Mouse (Mus musculus) cerebellum, postnatal 10 days (tissue): Measurements from ENCODE around the gene Gm20388.
A peak's percentile ranks its signal among the peaks of the same experiment; 100 is the strongest.

Experiments
- DNase-seq, 2 experiments: peaks; one replicate each; pipeline ENCODE4 v3.0.0; 2021; ENCODE audit warnings: mixed read lengths in 2 of 2

Gene Gm20388

DNA sequence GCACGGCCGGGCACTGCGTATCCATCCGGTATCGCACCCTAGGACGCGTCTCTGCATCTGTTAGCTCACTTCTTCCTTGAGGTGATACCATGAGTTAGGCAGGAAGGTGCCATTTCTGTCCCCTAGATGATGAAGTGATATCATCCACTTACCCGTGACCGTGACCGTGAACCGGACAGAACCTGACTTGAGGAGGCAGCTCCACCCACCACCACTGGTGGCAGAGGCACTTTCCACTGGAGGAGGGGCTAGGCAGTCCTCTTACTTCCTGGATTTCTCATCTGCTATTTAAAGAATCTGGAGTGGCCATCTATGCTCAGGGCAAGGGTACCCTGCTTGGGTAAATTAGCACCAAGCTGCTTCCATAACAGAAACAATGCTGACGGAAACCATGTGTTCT is 3432.8 kb downstream of the Gm20388 start:
- no peak for DNase-seq

- DNase-seq = no peak
Observed at GRCm38 (mm10) chr8:123345135-123345534, 3434.5 kb downstream of the Gm20388 start.

DNA sequence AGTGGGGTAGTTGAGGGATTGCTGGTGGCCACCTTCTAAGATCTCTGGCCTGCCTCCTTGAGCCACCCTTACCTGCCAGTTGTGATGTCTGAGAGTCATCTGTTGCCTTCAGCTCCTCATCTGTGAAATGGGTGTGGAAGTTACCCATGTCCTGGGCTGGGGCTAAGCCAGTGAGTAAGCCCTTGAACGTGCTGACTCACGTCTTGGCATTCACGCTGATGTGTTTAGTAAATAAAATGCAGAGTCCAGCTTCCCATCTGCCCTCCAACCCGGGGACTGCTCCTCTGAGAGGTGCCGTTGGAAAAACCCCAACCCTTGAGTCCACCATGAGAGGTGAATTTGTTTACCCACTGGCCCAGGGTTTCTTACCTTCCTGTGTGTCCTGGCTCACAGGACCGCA is 3435.2 kb downstream of the Gm20388 start:
- DNase-seq = no peak

- no peak for DNase-seq
Observed at GRCm38 (mm10) chr8:123347293-123347692, 3436.7 kb downstream of the Gm20388 start.

GRCm38 (mm10) chr8:123348237-123348843 is 3437.7 kb downstream of the Gm20388 start:
- DNase-seq = peak in 1 of 2 experiments; percentile 51

- DNase-seq = no peak
Observed at GRCm38 (mm10) chr8:123349073-123349472, 3438.4 kb downstream of the Gm20388 start.

GRCm38 (mm10) chr8:123352118-123352517 is 3441.5 kb downstream of the Gm20388 start:
- no peak for DNase-seq

DNA sequence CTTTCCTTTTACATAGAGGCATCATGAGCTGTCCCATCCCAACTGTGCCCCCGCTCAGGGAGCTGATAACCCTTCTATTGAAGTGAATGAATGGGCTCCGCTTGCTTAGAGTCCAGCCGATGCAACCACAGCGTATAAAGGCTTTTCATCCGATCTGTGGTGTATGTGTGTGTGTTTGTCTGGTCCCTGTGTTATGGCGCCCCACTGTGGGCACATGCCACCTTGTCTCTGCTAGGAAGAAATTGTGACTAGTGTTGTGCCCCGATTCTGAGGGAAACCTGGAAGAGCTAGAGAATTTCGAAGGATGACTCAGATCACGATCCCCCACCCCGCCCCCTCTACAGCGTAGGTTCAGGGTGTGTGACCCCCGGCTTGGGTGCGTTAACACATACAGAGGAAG is 3442.1 kb downstream of the Gm20388 start:
- DNase-seq = peak; percentile 58 to 69

DNA sequence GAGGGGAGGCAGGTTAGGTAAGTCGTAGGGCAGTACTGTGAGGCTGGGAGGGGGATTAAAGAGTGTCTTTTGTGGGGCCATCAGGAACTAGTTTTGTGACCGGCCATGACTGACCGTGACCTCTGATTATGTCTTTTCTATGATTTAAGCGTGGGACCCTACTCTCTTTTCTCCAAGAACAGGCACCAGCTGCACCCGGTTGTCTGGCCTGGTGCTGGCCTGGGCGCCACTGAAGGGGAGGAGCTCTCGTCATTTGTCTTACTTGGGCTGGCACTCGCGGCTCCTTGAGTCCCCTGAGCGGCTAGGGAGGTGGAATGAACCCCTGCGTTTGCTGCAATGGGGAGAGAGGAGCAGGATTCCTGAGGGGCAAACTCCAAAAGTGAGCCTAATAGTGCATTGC is 3442.6 kb downstream of the Gm20388 start:
- DNase-seq = no peak

DNA sequence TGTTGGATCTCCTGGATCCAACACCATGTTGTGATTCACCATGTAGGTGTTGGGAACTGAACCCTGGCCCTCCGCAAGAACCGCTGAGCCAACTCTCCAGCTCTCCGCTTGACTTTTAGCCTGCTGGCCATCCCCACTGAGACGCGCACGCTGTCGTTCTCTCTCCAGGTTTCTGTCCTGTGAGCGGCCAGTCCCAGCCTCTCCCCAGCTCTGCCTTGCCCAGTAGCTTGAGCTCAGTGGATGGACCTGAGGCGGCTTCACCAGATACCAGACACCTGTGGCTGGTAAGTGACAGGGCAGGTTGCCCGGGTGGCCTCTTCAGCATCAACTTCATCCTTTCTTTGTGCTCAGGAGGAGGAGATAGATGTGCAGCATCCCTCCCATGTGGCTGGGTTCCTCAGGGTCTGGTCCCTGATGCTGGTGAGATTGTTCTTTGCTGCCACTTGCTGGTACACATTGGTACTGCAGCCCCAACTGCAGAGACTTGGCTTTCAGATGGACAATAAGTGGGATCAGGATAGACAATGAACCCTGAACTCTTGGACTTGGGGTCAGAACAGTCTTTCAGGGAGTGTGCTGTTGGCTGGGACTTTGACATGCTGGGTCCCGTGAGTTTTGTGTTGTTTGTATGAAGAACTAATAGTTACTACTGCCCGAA is 3450.6 kb downstream of the Gm20388 start:
- peak; percentile 88 to 92 for DNase-seq

DNA sequence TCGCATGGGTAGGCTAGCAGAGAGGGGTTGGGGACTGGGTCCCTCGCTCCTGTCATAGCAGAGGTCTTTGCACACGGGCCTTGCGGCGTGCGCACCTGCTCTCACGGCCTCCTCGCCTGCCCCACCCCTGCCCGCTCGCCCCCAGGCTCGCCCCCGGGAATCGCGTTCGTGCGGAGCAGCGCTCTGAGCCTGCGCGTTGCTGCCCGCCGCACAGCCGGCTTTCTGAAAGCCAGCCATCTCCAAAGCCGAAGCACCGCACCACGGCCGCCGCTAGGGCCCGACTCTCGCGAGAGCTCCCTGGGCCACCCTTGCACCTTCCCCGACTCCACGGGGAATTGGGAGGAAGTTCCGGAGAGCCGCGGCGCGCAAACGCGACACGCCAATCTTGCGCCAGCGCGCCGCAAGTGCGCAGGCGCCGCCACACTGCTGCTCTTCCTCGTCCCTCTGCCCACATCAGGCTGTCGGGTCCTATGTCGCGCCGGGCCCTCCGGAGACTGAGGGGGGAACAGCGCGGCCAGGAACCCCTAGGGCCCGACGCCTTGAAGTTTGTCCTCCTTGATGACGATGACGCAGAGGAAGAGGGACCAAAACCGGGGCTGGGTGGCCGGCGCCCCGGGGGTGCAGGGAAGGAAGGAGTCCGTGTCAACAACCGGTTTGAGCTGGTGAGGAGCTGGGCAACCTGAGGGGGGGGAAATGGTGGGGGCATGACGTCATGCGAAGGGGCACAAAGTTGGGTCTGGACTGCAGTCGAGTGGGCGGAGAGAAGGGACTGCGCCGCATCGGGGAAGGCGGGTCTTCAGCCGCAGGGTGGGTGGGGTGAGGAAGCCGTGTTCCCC is 3463.0 kb downstream of the Gm20388 start, which contains the start of gene Tcf25:
Gene Tcf25, plus strand, starts transcription at position 351 of the 836 bp plus-strand sequence.
- peak; percentile 98 to 99 for DNase-seq

DNA sequence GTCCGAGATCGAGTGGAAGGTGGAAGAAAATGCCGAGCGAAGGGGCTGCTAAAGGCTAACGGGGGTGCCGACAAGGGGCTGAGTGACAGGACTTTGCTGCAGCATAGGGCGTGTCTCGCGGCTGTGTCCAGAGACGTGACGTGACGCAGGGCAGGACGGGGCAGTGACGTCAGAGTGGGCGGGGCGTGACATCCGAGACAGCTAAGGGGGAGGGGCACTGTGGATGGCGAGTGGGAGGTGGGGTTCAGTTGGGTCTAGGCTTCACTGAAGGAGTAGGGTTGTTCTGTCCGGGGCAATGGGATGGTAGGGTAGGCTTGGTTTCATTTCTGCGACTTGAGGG is 3463.6 kb downstream of the Gm20388 start:
- DNase-seq = peak; percentile 98 to 99

- no peak for DNase-seq
Observed at GRCm38 (mm10) chr8:123375701-123376100, 3465.1 kb downstream of the Gm20388 start.

- DNase-seq = no peak
Observed at GRCm38 (mm10) chr8:123376106-123376505, 3465.5 kb downstream of the Gm20388 start.

- no peak for DNase-seq
Observed at GRCm38 (mm10) chr8:123381711-123382110, 3471.1 kb downstream of the Gm20388 start.

- no peak for DNase-seq
Observed at GRCm38 (mm10) chr8:123382516-123382915, 3471.9 kb downstream of the Gm20388 start.

DNA sequence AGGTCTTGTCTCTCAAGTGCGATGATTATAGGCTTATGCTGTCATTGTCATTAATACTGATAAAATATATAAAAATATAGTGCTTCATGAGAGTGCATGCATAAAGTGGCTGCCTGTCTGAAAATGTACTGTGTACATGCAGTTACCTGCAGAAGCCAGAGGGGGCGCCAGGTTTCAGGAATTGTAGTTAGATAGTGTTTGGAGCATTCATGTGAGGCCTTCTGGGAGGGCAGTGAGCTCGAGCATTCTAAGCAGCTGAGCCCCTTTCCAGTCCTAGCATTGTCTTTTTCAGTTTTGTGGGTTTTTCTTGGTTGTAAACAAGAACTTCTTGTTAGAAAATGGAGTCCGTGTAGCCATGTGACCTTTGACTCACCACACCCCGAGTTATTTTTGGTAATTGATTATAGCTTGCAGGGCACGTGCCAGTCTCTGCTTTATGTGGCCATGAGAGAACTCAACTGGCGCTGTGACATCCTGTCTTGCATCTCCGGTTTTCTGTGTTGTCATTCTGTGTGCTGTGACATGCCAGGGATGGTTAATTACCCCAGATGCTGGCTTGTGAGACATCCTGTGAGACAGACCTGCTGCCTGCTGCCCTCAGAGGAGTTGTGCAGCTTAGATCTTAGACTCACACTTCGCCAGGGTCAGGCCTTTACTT is 3474.4 kb downstream of the Gm20388 start:
- peak; percentile 56 to 73 for DNase-seq

- DNase-seq = no peak
Observed at GRCm38 (mm10) chr8:123387041-123387440, 3476.4 kb downstream of the Gm20388 start.

- no peak for DNase-seq
Observed at GRCm38 (mm10) chr8:123387801-123388200, 3477.2 kb downstream of the Gm20388 start.

DNA sequence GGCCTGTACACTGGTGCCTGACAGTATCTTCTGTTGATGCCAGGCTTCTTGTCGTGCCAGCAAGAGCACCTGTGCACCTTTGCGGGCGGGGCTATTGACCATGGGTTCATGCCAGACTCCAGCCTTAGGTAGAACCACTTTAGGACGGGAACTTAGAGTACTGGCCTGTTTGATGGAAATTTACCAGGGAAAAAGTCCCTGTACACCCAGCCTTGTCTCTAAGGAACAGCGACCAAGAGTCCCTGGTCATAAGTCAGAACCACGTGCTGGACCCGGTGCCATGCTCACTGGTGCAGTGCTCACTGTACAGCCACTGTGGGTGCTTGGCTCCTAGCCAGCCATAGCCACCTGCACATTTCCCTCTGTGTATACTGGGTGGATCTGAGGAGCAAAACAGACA is 3478.4 kb downstream of the Gm20388 start:
- peak in 1 of 2 experiments; percentile 52 for DNase-seq

- no peak for DNase-seq
Observed at GRCm38 (mm10) chr8:123398308-123398707, 3487.7 kb downstream of the Gm20388 start.

DNA sequence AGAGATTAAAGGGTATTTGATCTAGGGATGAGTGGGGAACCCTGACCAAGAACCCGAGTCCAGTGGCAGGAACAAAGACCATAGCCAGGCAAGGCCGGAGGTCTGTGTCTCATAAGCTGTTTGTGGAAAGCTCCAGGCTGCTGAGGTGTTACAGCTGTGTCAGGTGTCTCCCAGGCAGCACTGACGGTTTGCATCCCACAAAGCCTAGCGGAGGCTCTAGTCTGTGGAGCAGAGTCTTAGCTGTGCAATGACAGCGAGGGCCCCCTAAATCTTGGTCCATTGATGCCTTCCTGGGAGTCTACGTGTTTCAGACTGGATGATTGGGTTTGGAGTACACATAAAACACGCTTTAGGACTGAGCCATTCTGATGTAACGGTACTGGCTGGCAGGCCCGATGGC is 3491.3 kb downstream of the Gm20388 start:
- DNase-seq = no peak

GRCm38 (mm10) chr8:123402730-123403326 is 3492.2 kb downstream of the Gm20388 start:
- DNase-seq = no peak
